Mouse (Mus musculus) neural tube, embryonic 11.5 days (tissue): Measurements from ENCODE around the gene Fezf2. TPM values are rescaled to one million over a fixed set of nuclear protein-coding genes. Genes with fewer than 3 reads are reported as not detected.

ENCODE experiments used
- ATAC-seq: fragments of 200-750 bp; cut with Nextera tagmentation; 2 replicates; pipeline ENCODE4 v1.8.0; 2017; ENCODE audit warnings: moderate number of reproducible peaks, mild to moderate bottlenecking, moderate TSS enrichment, moderate library complexity; ENCODE audit not compliant: insufficient read depth, low FRiP score, low TSS enrichment
- DNase-seq: peaks from one replicate; pipeline ENCODE4 v3.0.0-alpha.2; 2015; ENCODE audit warnings: low spot score
- H3K27ac ChIP-seq: fragments of 300-500 bp; sonication (generic); 2 replicates; pipeline ENCODE4 v1.5.1; 2014; ENCODE audit warnings: low read depth, mild to moderate bottlenecking, low read length
- H3K27me3 ChIP-seq: fragments of 300-500 bp; sonication (generic); 2 replicates; pipeline ENCODE4 v1.6.1; 2014; ENCODE audit warnings: mild to moderate bottlenecking, low read length, mixed read lengths; ENCODE audit not compliant: control insufficient read depth, insufficient read depth
- H3K36me3 ChIP-seq: fragments of 300-500 bp; sonication (generic); 2 replicates; pipeline ENCODE4 v1.6.1; 2014; ENCODE audit warnings: mild to moderate bottlenecking, low read length, moderate library complexity, mixed read lengths; ENCODE audit not compliant: control insufficient read depth, insufficient read depth
- H3K4me1 ChIP-seq: fragments of 300-500 bp; sonication (generic); 2 replicates; pipeline ENCODE4 v1.6.1; 2014; ENCODE audit warnings: low read length, mixed read lengths; ENCODE audit not compliant: control insufficient read depth, insufficient read depth
- H3K4me2 ChIP-seq: fragments of 300-500 bp; sonication (generic); 2 replicates; pipeline ENCODE4 v1.6.1; 2014; ENCODE audit warnings: low read depth, mild to moderate bottlenecking, moderate library complexity
- H3K4me3 ChIP-seq: fragments of 300-500 bp; sonication (generic); 2 replicates; pipeline ENCODE4 v1.5.1; 2014; ENCODE audit warnings: low read depth, low read length
- H3K9ac ChIP-seq: fragments of 300-500 bp; sonication (generic); 2 replicates; pipeline ENCODE4 v1.6.1; 2014; ENCODE audit warnings: mild to moderate bottlenecking, low read length
- H3K9me3 ChIP-seq: fragments of 300-500 bp; sonication (generic); 2 replicates; pipeline ENCODE4 v1.6.1; 2016; ENCODE audit warnings: low read length; ENCODE audit not compliant: control insufficient read depth
- WGBS: fragments of 180-500 bp; shearing (Covaris S2); extraction: QIAGEN DNeasy Blood & Tissue Kit; methylation state at CpG from one replicate; pipeline ENCODE4 v1.1.7; 2014; 5-methylcytosine and 5-hydroxymethylcytosine counted together
- polyA plus RNA-seq: library from polyadenylated mRNA; unstranded; fragments of >200 nt; fragmentation: Nextera tagmentation; extraction: Ambion mirVana; gene quantifications from 2 replicates; pipeline ENCODE4 v1.2.1, GENCODE M21; 2014

The Fezf2 gene
- polyA plus RNA-seq, 1 experiment from 2014 or later: not detected

DNA sequence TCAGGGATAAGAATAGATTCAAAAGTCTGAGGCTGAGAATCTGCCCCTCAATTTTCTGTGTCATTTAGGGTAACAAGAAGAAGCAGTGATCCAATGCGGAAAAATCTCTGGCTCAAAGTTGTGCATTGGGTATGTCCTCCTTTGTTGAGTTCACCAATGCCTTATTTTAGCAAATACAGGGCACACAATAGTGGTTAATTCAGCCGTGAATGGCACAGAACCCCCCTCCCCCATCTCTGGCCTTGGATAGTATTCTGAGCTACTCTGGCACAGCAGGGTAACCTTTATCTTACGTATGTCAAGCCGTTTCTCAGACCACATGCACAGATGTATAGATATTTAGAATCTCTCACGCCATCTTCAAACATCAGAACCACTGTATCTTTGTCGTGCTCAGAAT, 48.3 kb downstream of the Fezf2 start:
- no peak overlapping the region for H3K4me3 ChIP-seq
- H3K27ac ChIP-seq: no peak overlapping the region
- ATAC-seq: no peak
- DNase-seq: no peak
- no peaks in the 10 kb centered on the region for H3K36me3 ChIP-seq
- H3K4me1 ChIP-seq: no peaks in the 10 kb centered on the region
- WGBS: 52% methylated on average over 6 of the region's 6 CpGs
- no peak overlapping the region for H3K4me2 ChIP-seq
- H3K27me3 ChIP-seq: no peaks in the 10 kb centered on the region
- H3K9ac ChIP-seq: no peak overlapping the region
- no peaks in the 10 kb centered on the region for H3K9me3 ChIP-seq

DNA sequence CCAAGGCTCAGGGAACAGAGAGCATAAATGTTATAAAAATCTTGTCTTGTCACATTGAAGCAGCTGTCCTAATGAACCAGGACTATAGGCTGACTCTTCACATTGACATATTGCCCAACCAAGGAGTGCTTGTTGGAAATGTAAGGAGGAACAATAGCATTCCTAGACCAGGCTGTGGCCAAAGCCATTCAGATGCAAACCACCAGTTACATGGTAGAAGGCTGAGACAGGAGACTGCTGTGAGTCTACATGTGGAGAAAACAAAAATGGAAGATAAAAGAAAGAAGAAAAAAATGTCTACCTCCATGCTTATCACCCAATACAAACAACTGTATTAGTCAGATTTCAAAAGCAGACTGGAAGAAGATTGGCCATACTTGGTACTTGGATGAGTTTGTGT, 48.8 kb downstream of the Fezf2 start:
- DNase-seq (no peak), ATAC-seq (no peak)
- no peaks in the 10 kb centered on the region for H3K36me3 ChIP-seq
- no peaks in the 10 kb centered on the region for H3K4me1 ChIP-seq
- no peak overlapping the region for H3K4me2 ChIP-seq
- no peaks in the 10 kb centered on the region for H3K9me3 ChIP-seq
- no peaks in the 10 kb centered on the region for H3K27me3 ChIP-seq
- H3K27ac ChIP-seq: no peak overlapping the region
- no peak overlapping the region for H3K9ac ChIP-seq
- H3K4me3 ChIP-seq: no peak overlapping the region

DNA sequence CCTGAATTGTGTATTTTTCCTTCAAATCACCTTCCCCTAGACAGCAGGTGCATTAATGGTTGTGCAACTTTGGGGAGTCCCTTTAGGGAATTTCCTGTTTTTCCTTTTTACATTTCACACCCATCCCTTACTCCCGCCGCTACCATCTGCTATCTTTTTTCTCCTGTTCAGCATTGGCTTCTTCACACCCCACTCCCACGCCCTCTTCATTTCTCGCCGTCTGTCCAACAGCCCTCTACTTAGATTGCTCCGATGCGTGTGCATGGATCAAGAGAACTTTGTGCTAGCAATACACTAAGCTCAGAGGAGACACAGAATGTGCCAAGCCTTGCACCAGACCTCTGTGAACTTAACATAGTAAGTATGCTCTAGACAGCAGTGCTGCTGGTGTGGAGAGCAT, 51.6 kb downstream of the Fezf2 start:
- no peak overlapping the region for H3K4me2 ChIP-seq
- H3K9me3 ChIP-seq: no peaks in the 10 kb centered on the region
- WGBS: 89% methylated on average over 7 of the region's 7 CpGs
- H3K27me3 ChIP-seq: no peaks in the 10 kb centered on the region
- DNase-seq: no peak
- H3K36me3 ChIP-seq: no peaks in the 10 kb centered on the region
- H3K27ac ChIP-seq: no peak overlapping the region
- no peak overlapping the region for H3K9ac ChIP-seq
- H3K4me1 ChIP-seq: no peaks in the 10 kb centered on the region
- no peak overlapping the region for H3K4me3 ChIP-seq
- ATAC-seq: no peak

Other genes with a start within 250 kb of the Fezf2 start
- 0.12 and 0.16 TPM in 2 replicates for gene Gm49355, start 64.2 kb downstream of the Fezf2 start, polyA plus RNA-seq
- gene 3830406C13Rik, start 64.0 kb downstream of the Fezf2 start, polyA plus RNA-seq: 20.7 and 21.3 TPM in 2 replicates